Mouse (Mus musculus) left cerebral cortex, adult 2 months (tissue): ENCODE data around the gene Ppp6r1. TPM values are rescaled to one million over a fixed set of nuclear protein-coding genes. Genes with fewer than 3 reads are reported as not detected.

Experiments used
- DNase-seq, 2 experiments: peaks; one replicate each; pipeline ENCODE4 v3.0.0; 2021 to 2022; ENCODE audit warnings: low spot score in 2 of 2, mixed read lengths in 1 of 2; ENCODE audit errors: extremely low spot score in 1 of 2
- H3K27ac ChIP-seq: fragments of 200-600 bp; 2 replicates; pipeline ENCODE4 v1.8.1; 2022
- H3K4me3 ChIP-seq: fragments of 200-600 bp; 2 replicates; pipeline ENCODE4 v1.8.1; 2022
- CTCF ChIP-seq: fragments of 200-600 bp; IDR thresholded peaks from 2 replicates; pipeline ENCODE4 v1.8.1; 2022; ENCODE audit warnings: antibody characterized with exemption, mild to moderate bottlenecking, moderate library complexity
- intact Hi-C: fragments of 180-260 bp; cut with DNase I; formaldehyde crosslinking; loops from one replicate; pipeline ENCODE4 v1.15.1; 2025
- total RNA-seq, 2 experiments: library from RNA; stranded (reverse); gene quantifications; 2 replicates each; pipeline ENCODE4 v1.2.3; 2021

Ppp6r1 gene
- total RNA-seq, 2 experiments from 2014 or later, result 144 to 151 TPM

DNA sequence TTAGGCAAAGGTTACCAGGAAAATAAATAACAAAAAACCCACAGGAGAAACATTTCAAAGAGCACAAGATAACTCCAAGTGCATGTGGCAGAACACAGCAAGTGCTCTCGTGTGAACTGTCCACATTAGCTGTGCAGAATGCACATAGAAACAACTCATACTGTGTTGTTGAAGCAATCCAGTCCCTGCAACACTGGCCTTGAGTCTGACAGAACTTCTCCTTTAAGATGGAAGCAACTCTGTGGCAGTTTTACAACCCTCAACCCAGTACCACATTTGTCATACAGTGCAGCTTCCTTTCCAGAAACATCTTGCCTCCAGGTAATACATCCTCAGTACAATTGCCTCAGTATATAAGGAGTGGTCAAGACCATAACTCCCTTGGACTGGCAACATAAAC lies 2.0 kb downstream of the Ppp6r1 start:
- TF ChIP-seq CTCF, result no peak
- intact Hi-C loops, result no loop called here
- peak overlapping the region; percentile 97 for H3K4me3 ChIP-seq
- H3K27ac ChIP-seq, result peak overlapping the region; percentile 10
- no peak for DNase-seq

- no peak overlapping the region for H3K27ac ChIP-seq
- TF ChIP-seq CTCF, result no peak
- intact Hi-C loops, result no loop called here
- H3K4me3 ChIP-seq, result no peak overlapping the region
- no peak for DNase-seq
Observed at GRCm38 (mm10) chr7:4655916-4656315, 2.9 kb downstream of the Ppp6r1 start.

DNA sequence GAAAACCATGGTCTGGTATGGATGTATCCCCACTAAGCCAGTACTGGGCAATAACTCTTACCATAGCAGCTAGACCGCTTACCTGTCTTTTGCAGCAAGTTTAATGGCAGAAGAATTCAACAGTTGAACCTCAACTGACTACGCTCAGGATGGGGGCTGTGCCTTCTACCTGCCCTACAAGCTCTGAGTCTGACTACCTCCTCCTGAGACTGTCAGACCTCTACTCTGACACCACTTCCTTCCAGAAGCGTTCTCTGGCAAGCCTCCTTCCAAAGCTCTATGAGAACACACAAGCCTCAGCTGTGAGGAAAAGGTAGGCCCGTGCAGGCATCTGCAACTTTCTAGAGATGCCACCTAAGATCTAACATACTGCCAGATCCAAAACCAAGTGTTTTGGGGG lies 3.4 kb downstream of the Ppp6r1 start:
- TF ChIP-seq CTCF, result no peak

GRCm38 (mm10) chr7:4654221-4654620 lies 4.6 kb downstream of the Ppp6r1 start:
- Histone ChIP-seq H3K27ac (peak overlapping the region; percentile 58), H3K4me3 (no peak overlapping the region)
- intact Hi-C loops, result no loop called here
- TF ChIP-seq CTCF, result no peak
- no peak for DNase-seq

More for the DNA sequence above, 3.4 kb downstream of the Ppp6r1 start:
- no peak overlapping the region for H3K4me3 ChIP-seq
- no peak for DNase-seq
- intact Hi-C loops, result no loop called here
- no peak overlapping the region for H3K27ac ChIP-seq

DNA sequence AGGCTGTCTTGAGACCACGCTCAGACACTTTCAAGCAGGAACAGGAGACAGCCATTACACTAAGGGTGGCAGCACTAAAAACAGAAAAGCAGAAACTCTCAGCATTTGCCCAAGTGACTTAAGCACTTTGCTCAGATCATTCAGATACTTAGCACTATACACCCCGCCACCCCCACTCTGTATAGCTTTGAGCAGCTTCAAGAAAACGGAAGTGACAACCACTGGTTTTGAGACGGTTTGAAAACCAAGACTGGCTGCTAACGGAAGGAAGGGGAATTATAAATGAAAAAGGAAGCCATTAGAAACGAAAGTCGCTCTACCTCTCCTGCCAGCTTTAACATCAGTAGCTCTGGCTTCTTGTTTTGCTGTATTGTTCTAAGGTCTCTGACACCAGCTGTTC lies 5.0 kb downstream of the Ppp6r1 start:
- intact Hi-C loops, result no loop called here
- DNase-seq, result no peak

DNA sequence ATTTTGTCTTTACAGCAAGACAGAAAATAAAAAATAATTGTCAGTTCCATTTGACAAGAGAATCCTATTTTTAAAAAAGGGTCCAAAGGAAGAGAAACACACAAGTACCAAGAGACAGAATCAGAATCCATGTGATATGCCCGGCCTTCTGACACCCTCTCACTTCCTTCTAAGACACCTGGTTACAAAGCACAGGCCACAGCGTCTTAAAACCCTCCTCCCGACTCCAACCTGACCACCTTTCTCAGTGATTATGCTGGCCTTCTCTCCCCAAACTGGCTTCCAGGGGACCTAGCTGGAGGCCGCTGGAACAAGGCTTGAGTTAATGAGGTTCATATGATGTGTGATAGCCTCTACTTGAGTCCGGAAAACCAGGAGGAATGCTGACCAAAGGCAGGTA lies 5.5 kb downstream of the Ppp6r1 start:
- Histone ChIP-seq H3K27ac (peak overlapping the region; percentile 55), H3K4me3 (no peak overlapping the region)
- intact Hi-C loops, result no loop called here
- TF ChIP-seq CTCF, result no peak
- no peak for DNase-seq

More for the DNA sequence above, 5.0 kb downstream of the Ppp6r1 start:
- H3K27ac ChIP-seq, result peak overlapping the region; percentile 58
- no peak for TF ChIP-seq CTCF
- no peak overlapping the region for H3K4me3 ChIP-seq

GRCm38 (mm10) chr7:4652726-4653125 lies 6.1 kb downstream of the Ppp6r1 start:
- H3K27ac ChIP-seq, result no peak overlapping the region
- no peak for TF ChIP-seq CTCF
- DNase-seq, result no peak
- intact Hi-C loops, result no loop called here
- no peak overlapping the region for H3K4me3 ChIP-seq

DNA sequence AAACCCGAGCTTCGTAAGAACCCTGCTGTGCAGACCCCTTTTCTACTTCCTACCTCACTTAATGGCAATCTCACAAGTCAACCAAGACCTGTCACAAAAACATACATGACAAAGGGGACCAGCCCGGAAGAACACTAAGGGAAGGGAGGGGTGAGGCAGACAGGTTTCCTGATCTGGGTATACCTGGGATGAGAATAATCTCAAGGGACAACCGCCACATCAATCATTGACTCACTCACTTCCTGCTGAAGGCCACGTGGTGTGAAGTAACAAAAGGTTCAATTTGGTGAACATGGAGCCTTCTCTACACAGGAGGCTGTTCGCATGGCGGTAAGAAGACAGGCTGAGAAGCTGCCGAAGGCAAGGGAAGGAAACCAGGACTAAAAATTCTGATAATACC lies 7.2 kb downstream of the Ppp6r1 start:
- intact Hi-C loops, result no loop called here
- no peak for DNase-seq
- no peak overlapping the region for H3K4me3 ChIP-seq
- TF ChIP-seq CTCF, result no peak
- H3K27ac ChIP-seq, result no peak overlapping the region

DNA sequence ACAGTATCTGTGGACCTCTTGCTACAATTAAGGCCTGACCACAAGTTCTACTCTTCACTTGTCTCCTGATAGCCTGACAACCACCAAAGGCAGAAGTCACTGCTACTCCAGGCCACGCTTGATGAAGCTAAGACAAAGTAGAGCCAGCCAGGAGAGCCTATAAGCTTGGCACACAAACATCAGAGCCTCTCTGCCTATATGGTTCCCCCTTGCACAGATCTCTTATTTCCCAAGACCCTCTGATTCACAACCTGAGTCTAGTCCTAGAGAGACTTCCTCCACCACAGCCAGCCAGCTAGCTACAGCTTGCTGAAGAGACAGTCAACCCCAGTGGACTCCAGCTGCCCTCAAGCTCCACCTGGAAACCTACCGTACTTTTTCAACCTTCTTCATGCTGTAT lies 10.8 kb downstream of the Ppp6r1 start:
- DNase-seq, result no peak
- Histone ChIP-seq H3K27ac (no peak overlapping the region), H3K4me3 (no peak overlapping the region)
- TF ChIP-seq CTCF, result no peak
- intact Hi-C loops, result no loop called here

- DNase-seq, result no peak
- Histone ChIP-seq H3K4me3 (no peak overlapping the region), H3K27ac (no peak overlapping the region)
- no peak for TF ChIP-seq CTCF
- intact Hi-C loops, result no loop called here
Observed at GRCm38 (mm10) chr7:4647291-4647690, 11.5 kb downstream of the Ppp6r1 start.

- no peak for TF ChIP-seq CTCF
- intact Hi-C loops, result no loop called here
- Histone ChIP-seq H3K27ac (no peak overlapping the region), H3K4me3 (no peak overlapping the region)
- no peak for DNase-seq
Observed at GRCm38 (mm10) chr7:4646806-4647205, 12.0 kb downstream of the Ppp6r1 start.

DNA sequence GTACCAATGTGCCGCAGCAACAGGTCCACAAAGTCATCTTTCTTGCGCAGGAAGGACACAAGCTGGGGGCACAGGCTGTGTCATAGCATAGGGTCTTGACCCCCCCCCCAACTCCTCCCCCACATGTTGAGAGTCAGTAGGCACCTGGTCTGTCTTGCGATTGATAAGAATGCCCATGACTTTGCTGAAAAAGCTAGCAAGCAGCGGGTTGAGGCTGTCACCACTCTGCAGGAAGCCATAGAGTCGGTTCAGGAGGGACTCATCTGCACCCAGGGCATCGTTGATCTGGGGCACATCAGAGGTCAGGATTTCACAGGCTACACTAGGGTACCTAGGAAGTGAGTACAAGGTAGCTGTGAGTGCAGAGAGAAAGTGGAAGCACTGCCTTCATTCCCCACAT lies 15.6 kb downstream of the Ppp6r1 start:
- H3K27ac ChIP-seq, result no peak overlapping the region
- H3K4me3 ChIP-seq, result no peak overlapping the region
- no peak for DNase-seq
- intact Hi-C loops, result no loop called here
- no peak for TF ChIP-seq CTCF

DNA sequence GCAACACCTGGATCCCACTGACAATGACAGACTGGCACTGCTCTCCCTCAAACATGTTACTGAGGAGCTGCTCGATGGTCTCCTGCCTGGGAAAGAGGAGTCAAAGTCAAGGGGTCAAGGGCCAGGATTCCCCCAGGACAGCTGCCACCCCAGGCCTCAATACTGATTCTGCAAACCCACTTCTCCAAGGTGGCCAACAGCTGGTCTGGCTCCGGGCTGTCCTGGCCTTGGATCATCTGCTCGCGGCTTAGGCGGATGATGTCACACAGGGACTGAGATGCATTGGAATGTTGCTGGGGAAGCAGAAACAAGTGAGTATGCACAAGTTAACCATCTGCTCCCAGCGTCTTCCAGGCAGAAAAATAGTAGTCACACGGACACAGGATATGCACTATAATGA lies 16.9 kb downstream of the Ppp6r1 start:
- intact Hi-C loops, result no loop called here
- no peak overlapping the region for H3K27ac ChIP-seq
- no peak for TF ChIP-seq CTCF
- no peak for DNase-seq
- H3K4me3 ChIP-seq, result no peak overlapping the region

DNA sequence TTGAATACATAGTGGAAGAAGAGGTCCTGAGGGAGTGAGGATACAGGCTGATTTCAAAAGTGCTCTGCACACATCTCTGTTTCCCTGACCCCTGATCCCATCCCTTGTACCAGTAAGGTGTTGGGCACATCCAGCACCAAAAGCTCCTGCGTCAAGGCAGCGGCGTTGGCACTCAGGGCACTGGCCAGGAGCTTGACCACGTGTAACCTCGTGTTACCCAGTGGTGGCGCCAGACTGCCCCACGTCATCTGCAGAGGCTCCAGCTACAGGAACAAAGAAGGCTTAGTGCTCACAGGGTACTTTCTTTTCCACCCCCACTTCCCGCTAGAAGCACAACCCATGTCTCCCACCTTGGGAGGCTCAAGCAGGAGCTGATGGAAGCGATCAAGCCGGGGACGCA lies 17.7 kb downstream of the Ppp6r1 start:
- intact Hi-C loops, result no loop called here
- peak overlapping the region; percentile 29; the same call in 1 of the 2 replicates for H3K27ac ChIP-seq
- peak in 1 of 2 experiments; percentile 32 for DNase-seq
- TF ChIP-seq CTCF, result no peak; the same call in 1 of the 2 replicates
- H3K4me3 ChIP-seq, result no peak overlapping the region
